Mouse (Mus musculus): ENCODE data around the gene Atp13a5. TPM values are rescaled to one million over a fixed set of nuclear protein-coding genes. Genes with fewer than 3 reads are reported as not detected.

Gene Atp13a5
- total RNA-seq (2022): 1 to 10 TPM; 4.2 to 7.6 (median 6.1) TPM

GRCm38 (mm10) chr16:29378458-29378857, at the start of gene Atp13a5:
Gene Atp13a5 (minus strand): TSS chr16:29378732.
- DNase-seq (ENCODE audit: low spot score in 2 of 2): no peak

DNA sequence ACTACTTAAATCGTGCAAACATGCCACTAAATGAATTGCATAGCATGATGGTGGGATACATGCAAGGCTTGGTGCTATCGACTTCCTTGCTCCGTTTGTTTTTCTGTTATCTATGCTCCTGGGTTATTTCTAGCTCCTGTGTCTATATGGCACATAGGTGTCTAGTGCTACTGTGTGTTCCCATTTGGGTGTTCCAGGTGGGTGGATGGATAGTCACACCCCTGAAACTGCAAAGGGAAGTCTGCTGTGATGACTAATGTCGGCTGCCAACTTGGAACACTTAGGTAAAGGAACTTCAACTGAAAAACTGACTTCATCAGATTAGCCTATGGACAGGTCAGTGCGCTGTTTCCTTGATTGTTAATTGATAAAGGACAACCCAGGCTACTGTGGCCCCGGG, 36.3 kb upstream of the Atp13a5 start:
- DNase-seq (ENCODE audit: low spot score in 2 of 2): no peak

- DNase-seq (ENCODE audit: low spot score in 2 of 2): no peak
Measured at GRCm38 (mm10) chr16:29407319-29407718, 28.8 kb upstream of the Atp13a5 start.

DNA sequence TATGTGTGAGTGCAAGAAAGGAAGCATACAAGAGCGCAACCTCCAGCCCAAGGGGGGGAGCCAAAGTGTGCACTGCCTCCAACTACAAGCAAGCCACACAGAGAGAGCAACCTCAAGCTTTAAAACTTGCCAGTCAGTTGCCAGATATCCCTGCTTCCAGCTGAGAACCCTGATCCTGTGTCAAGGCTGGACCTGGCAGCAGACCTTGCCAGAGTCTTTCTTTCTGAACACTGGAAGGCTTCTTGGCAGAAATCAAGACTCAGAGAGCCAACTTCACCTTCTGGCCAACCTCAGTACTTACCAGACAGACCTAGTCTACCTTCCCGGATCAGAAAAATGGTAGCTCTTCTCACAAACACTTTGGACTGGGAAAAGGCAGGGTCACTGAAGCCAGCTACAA, 20.5 kb upstream of the Atp13a5 start:
- DNase-seq (ENCODE audit: low spot score in 2 of 2): peak; percentile 44 to 59

GRCm38 (mm10) chr16:29384781-29385180, 6.2 kb upstream of the Atp13a5 start:
- DNase-seq (ENCODE audit: low spot score in 2 of 2): no peak

DNA sequence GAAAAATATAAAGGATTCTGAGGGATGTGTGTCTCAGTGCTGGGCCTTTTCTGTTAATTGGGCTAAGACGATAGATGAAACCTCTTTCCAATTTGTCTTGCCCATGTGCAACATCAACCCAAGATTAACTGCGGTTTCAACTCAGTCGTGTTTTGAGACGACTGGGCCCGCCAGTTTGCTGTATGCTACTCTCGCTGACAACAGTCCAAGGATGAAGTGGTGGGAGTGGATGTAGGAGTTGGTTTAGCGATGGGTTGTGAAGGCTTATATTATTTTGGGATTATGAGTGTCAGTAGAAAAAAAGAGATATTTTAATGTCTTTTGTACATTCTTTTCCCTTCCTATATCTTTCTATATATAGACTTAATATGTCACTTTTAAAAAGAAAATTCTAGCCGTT, 3.9 kb downstream of the Atp13a5 start:
- DNase-seq (ENCODE audit: low spot score in 2 of 2): no peak

- no peak for DNase-seq (ENCODE audit: low spot score in 2 of 2)
Measured at GRCm38 (mm10) chr16:29331351-29332044, 47.0 kb downstream of the Atp13a5 start.

- no peak for DNase-seq (ENCODE audit: low spot score in 2 of 2)
Measured at GRCm38 (mm10) chr16:29330948-29331347, 47.6 kb downstream of the Atp13a5 start.

DNA sequence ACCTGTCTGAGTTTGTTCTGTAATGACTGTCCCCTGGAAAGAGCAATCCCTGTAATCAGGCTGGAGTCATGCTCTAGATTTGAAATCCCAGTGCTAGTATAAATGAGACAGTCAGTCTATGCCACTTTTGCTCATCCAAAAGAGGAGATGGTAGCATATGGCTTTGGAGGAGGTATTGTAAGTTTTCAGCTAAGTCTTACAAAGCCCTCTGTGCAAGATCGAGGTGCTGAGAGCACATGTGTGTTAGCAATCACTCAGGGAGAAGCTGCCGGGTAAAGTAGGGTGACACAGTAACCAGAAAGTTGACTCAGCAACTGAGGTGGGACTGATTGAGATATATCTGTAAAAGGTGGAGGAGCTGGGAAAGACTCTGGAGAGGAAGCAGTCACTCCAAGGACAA, 49.3 kb downstream of the Atp13a5 start:
- no peak for DNase-seq (ENCODE audit: low spot score in 2 of 2)

GRCm38 (mm10) chr16:29327910-29328309, 50.6 kb downstream of the Atp13a5 start:
- no peak for DNase-seq (ENCODE audit: low spot score in 2 of 2)

DNA sequence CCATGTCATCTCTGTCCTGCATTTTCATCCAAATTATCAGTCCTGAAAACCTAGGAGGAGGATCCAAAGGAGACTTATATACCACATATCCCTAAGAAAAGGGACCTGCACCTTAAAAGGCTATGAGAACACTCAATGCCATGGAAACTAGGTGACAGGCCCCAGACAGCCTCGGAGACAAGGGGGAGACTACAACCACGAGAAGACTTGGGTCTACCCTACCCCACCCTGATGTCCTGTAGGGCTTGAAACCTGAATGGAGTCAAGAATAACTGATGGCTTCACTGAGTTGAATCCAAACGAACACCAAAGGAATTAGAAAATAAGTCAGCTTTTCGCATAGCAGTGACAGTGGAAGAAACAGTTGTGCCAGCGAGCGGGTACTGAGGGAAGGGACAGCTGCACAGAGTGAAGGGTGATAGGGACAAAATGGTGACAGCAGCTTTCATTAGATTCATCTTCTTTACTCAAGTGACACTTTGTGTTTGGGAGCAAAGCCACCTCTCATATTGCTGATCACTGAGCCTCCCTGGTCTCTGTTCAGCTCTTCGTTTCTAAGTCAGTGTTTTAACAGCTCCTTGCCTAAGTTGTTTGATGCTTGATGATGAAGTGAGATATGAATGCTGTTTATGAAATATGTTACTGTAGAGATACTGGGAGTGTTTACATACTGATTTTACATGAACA, 53.2 kb downstream of the Atp13a5 start:
- no peak for DNase-seq (ENCODE audit: low spot score in 2 of 2)

DNA sequence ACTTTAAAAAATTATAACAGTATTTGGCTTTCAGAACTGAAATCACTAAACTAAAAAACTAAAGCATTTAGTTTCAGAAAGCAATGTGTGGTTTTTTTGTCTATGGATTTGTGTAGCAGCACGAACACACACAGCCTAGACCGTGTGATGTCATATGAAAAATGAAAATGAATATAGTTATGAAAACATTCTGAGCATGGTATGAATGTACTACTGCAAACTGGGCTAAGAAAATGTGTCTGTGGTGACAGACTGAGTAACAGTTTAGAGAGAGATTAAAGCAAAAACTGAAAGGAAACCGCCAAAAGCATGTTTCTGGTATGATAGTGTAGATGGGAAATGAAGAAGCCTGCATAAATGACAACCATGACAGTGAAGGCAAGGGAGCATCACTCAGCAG, 57.8 kb downstream of the Atp13a5 start:
- DNase-seq (ENCODE audit: low spot score in 2 of 2): no peak

DNA sequence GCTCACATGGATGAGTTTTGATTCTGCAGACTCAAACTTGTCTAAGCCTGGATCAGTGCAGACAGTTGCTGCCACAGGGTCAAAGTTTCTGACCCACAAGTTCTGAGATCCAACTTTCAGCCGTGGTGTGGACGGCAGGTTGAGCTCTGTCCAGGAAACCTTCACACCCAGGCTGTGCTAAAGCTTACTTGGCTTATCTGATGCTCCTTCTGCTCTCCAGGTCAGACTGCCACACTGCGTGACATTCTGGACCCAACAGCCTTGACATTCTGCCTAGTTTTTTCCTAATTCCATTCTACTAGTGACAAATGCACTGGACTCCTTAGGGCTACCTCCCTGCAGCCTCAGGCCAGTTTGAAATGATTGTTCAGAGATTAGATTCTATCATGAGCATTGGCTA, 63.1 kb downstream of the Atp13a5 start:
- no peak for DNase-seq (ENCODE audit: low spot score in 2 of 2)

- DNase-seq (ENCODE audit: low spot score in 2 of 2): no peak
Measured at GRCm38 (mm10) chr16:29314991-29315390, 63.5 kb downstream of the Atp13a5 start.

GRCm38 (mm10) chr16:29297555-29298021, 80.9 kb downstream of the Atp13a5 start:
- no peak for DNase-seq (ENCODE audit: low spot score in 2 of 2)

GRCm38 (mm10) chr16:29280691-29281090, 97.8 kb downstream of the Atp13a5 start:
- no peak for DNase-seq (ENCODE audit: low spot score in 2 of 2)

DNA sequence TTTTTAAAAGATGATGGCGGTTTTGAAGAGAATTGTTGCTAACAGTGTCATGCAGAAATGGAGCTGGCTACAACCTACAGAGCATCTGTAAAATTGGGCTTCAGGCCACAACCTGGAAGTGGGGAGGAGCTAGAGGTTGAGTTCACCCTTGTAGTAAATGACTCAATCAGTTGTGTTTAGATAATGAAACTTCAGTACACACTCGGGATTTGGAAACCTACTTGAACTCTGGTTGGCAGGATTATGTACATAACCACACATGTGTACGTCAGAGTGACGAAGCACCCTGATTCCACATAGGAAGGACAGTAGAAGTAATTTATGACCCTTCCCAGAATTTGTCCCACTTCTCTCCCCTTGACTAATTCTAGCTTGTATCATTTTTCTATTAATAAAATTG, 124.2 kb downstream of the Atp13a5 start:
- no peak for DNase-seq (ENCODE audit: low spot score in 2 of 2)

DNA sequence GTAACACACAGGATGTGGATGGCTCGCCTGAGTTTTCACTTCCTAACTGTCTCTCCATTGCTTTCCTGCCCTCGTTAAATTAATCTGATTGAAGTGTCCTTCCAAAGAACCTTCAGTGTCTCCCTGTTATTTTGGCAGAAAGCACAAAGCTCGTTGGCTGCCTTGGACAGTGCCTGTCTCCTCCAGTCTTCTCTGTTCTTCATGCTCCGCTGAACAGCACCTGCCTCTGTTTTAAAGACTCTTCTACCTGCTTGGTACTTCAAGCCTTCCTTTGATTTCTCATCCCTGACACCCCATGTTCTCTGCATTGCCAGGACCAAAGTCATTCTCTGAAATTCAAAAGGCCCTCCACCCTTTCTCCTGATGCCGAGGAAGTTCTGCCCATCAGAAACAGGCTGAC, 142.6 kb downstream of the Atp13a5 start:
- no peak for DNase-seq (ENCODE audit: low spot score in 2 of 2)

DNA sequence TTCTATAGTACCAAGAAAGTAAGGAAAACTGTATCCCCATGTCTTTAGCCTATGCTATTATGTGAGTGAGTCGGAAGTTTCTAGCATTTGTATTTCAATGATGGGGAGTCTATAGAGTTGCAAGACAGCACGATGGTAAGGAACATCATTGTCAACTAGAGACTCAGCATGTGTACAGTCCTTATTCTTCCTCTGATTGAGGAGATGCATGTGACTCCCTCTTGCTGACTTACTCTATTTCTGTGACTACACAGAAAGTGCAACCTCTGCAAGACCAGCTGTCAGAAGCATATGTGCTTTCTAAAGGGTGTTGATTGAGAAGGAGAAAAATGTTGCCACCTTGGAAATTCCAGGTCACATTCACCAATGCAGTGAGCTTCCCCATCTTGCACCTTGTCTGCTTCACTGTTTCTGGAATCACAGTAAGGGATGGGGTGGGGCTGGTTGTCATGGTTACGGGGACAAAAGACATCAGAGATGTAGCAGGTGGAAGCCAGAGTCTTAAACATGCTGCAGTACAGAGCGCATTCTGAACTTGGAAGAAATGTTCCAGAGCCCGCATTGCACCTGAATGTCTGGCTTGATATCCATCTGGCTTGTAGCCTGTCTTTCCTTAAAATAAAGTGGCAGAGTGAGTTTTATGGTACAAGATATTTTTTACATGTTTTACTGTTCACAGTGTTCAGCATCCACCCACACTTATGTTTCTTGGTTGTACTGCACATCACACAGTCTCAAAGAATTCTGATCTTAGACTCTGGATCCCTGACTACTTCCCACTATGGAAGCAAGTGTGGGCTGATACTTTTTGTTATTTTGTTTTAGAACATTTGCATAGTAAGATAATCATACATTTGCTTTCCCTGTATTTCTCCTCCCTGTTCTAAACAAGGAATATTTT, 161.9 kb downstream of the Atp13a5 start:
- DNase-seq (ENCODE audit: low spot score in 2 of 2): no peak

DNA sequence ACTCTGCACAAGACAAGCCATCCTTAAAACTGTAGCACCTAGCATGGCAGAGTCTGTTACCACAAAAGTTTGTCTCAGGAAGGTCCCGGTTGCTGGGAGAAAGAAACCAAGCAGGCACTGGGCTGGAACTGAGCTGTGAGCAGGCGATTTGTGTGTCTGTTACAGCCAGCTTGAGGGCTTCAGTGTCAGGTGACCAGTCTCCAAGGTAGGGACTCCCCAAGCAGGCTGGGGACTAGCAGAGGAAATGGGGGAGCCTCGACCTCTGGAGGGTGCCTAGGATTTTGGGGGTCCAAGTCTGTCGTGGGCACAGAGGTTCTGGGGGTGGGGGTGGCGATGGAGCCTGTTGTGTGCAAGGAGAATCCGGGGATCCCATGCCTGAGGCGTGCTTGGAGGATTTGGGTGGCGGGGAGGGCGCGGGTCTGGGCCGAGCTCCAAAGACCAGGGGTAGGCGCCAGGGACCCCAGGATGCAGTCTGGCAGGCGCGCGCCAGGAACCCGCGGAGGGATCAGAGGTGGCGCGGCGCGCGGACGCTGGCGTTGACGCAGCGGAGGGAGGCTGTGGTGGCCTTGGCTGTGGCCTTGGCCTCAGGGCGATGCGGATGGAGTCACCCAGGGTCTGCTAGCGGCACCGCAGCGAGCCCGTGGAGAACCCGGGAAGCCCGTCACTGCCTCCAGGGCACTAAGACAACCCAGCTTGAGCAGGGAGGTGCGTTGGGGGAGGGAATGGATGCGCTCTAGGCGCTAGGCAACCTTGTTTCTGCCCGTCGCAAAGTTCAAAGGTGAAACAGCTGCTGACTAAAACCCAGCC, 168.7 kb downstream of the Atp13a5 start, which contains the start of gene Hrasls:
Hrasls (plus strand) TSS at position 91 of the 807 bp plus-strand sequence.
- peak; percentile 47 to 66 for DNase-seq (ENCODE audit: low spot score in 2 of 2)

GRCm38 (mm10) chr16:29208841-29209240, 169.7 kb downstream of the Atp13a5 start:
- DNase-seq (ENCODE audit: low spot score in 2 of 2): peak; percentile 69 to 78
